Comparison of ENCODE assay signal across 29 mouse cellular contexts in genomic region chr9:102080934-102081333, GRCm38 (mm10).
DNase-seq lines count a peak whose midpoint lies in the region; TF ChIP-seq lines count a peak whose summit lies in the region.
"Had no signal": no experiment of that assay in that cellular context is flagged by ENCODE, and none has a peak within 500 bp of the region (broad histone marks: within the 10 kb centered on the region; RNA-seq: fewer than 3 reads in every experiment).

No protein-coding gene starts in this region.

- WGBS in cerebellum, adult 2 months = 33% methylated on average over 5 of the region's 5 CpGs

- no peaks in the 10 kb centered on the region for H3K27me3 ChIP-seq in cerebellum, adult 2 months (ENCODE audit: control insufficient read depth, insufficient read depth, low read length)
- H3K27me3 ChIP-seq: embryonic facial prominence, embryonic 12.5 days; limb, embryonic 15.5 days; midbrain, embryonic 13.5 days; neural tube, embryonic 15.5 days had no signal

- TF ChIP-seq POLR2A in cerebellum, adult 2 months (IDR thresholded peaks at IDR 0.05; ENCODE audit: borderline replicate concordance, insufficient read depth, low read length) = no peak

- peaks cover 28% of the 10 kb centered on the region for H3K4me1 ChIP-seq in cerebellum, adult 2 months (ENCODE audit: control insufficient read depth, insufficient read depth, low read length)
- H3K4me1 ChIP-seq: embryonic facial prominence, embryonic 12.5 days; heart, embryonic 12.5 days; limb, embryonic 15.5 days had no signal

- intact Hi-C loops in left cerebral cortex, postnatal 4 days (cut with DNase I) = no loop called here
- intact Hi-C loops in left cerebral cortex, postnatal 36 days (cut with DNase I) = no loop called here

- no peak overlapping the region for H3K4me3 ChIP-seq in cerebellum, adult 2 months (replicated peaks; ENCODE audit: insufficient read depth, low read depth, low read length)
- H3K4me3 ChIP-seq: embryonic facial prominence, embryonic 12.5 days; heart, embryonic 12.5 days; hindbrain, embryonic 13.5 days; layer of hippocampus, adult 2 months; limb, embryonic 10.5 days; limb, embryonic 15.5 days; midbrain, embryonic 13.5 days; neural tube, embryonic 15.5 days had no signal

- TF ChIP-seq CTCF in cerebellum, adult 2 months (IDR thresholded peaks at IDR 0.05; ENCODE audit: borderline replicate concordance, insufficient read depth, low read depth, low read length) = no peak

- H3K27ac ChIP-seq in cerebellum, adult 2 months (ENCODE audit: insufficient read depth, low read length) = no peak overlapping the region
- H3K27ac ChIP-seq: embryonic facial prominence, embryonic 12.5 days; layer of hippocampus, adult 2 months; limb, embryonic 10.5 days; limb, embryonic 15.5 days; liver, embryonic 14.5 days; midbrain, embryonic 13.5 days; neural tube, embryonic 15.5 days; stomach, postnatal 0 days had no signal

- peak; percentile 60 for DNase-seq in left cerebral cortex, postnatal 4 days
- DNase-seq in left cerebral cortex, postnatal 36 days (ENCODE audit: low spot score in 2 of 2) = no peak
- peak; percentile 40 to 56 for DNase-seq in cerebellum, adult 2 months
- DNase-seq in cerebellum, adult 9-10 months = peak; percentile 53
- DNase-seq in cerebellum, postnatal 36 days = peak; percentile 47 to 48
- DNase-seq in kidney, postnatal 4 days = no peak
- DNase-seq in ovary, adult 18-20 months (ENCODE audit: low spot score) = no peak
- DNase-seq: adrenal gland, postnatal 25 days; B cell, adult 2 months; gastrocnemius, postnatal 14 days; heart, adult 18-20 months; heart, postnatal 4 days; kidney, adult 11 months; kidney, postnatal 14 days; lung, adult 2 months; lung, postnatal 4 days; right cerebral cortex, postnatal 25 days; thymus, adult 18-20 months; thymus, postnatal 25 days had no signal

Comparison
In these comparisons a context has a peak if more than half of its experiments do, and no peak if none do; other contexts are left out.
1. DNase-seq: peak in left cerebral cortex, postnatal 4 days (single experiment), cerebellum, adult 2 months (2 of 2), cerebellum, adult 9-10 months (single experiment) and cerebellum, postnatal 36 days (2 of 2); none in left cerebral cortex, postnatal 36 days (0 of 2), kidney, postnatal 4 days (0 of 2) and ovary, adult 18-20 months (single experiment).